Mouse (Mus musculus): Measurements from ENCODE around the gene Maml3. TPM values are rescaled to one million over a fixed set of nuclear protein-coding genes. Genes with fewer than 3 reads are reported as not detected.
A peak's percentile ranks its signal among the peaks of the same experiment; 100 is the strongest.

Gene Maml3
- polyA plus RNA-seq, 1 experiment from 2014 or later, result 2.6 TPM

- 7% methylated on average over 7 of the region's 8 CpGs for WGBS (ENCODE audit: insufficient replicate concordance)
- no peak for ATAC-seq (replicated peaks; ENCODE audit: insufficient number of reproducible peaks, low FRiP score, low TSS enrichment)
- Histone ChIP-seq H3K4me3 (ENCODE audit: low read depth, low read length) (peak overlapping the region; percentile 32; the same call in 1 of the 2 replicates), H3K36me3 (ENCODE audit: control insufficient read depth, insufficient read depth, low read length) (no peaks in the 10 kb centered on the region), H3K4me1 (ENCODE audit: control insufficient read depth, insufficient read depth, low read length) (peaks cover 21% of the 10 kb centered on the region), H3K27ac (ENCODE audit: low read depth, low read length) (no peak overlapping the region), H3K4me2 (peak overlapping the region; percentile 70), H3K9me3 (replicated peaks; ENCODE audit: control insufficient read depth, low read length) (no peaks in the 10 kb centered on the region), H3K27me3 (ENCODE audit: control insufficient read depth, insufficient read depth, low read length) (no peaks in the 10 kb centered on the region), H3K9ac (ENCODE audit: low read depth, low read length) (peak overlapping the region; percentile 62; the same call in 1 of the 2 replicates)
Measured at GRCm38 (mm10) chr3:51888295-51888661, 216.6 kb downstream of the Maml3 start.

- H3K4me1 ChIP-seq (ENCODE audit: control insufficient read depth, insufficient read depth, low read length), result peaks cover 32% of the 10 kb centered on the region
- no peaks in the 10 kb centered on the region for H3K36me3 ChIP-seq (ENCODE audit: control insufficient read depth, insufficient read depth, low read length)
Measured at GRCm38 (mm10) chr3:51885920-51886319, 219.0 kb downstream of the Maml3 start.

GRCm38 (mm10) chr3:51885487-51885886 lies 219.4 kb downstream of the Maml3 start:
- 82% methylated on average over 5 of the region's 5 CpGs for WGBS (ENCODE audit: insufficient replicate concordance)
- H3K4me3 ChIP-seq (ENCODE audit: low read depth, low read length), result no peak overlapping the region
- H3K9me3 ChIP-seq (replicated peaks; ENCODE audit: control insufficient read depth, low read length), result no peaks in the 10 kb centered on the region
- H3K9ac ChIP-seq (ENCODE audit: low read depth, low read length), result no peak overlapping the region
- no peaks in the 10 kb centered on the region for H3K27me3 ChIP-seq (ENCODE audit: control insufficient read depth, insufficient read depth, low read length)
- H3K4me2 ChIP-seq, result no peak overlapping the region
- peaks cover 36% of the 10 kb centered on the region for H3K4me1 ChIP-seq (ENCODE audit: control insufficient read depth, insufficient read depth, low read length)
- no peaks in the 10 kb centered on the region for H3K36me3 ChIP-seq (ENCODE audit: control insufficient read depth, insufficient read depth, low read length)
- no peak overlapping the region for H3K27ac ChIP-seq (ENCODE audit: low read depth, low read length)
- no peak for ATAC-seq (replicated peaks; ENCODE audit: insufficient number of reproducible peaks, low FRiP score, low TSS enrichment)

More at GRCm38 (mm10) chr3:51885920-51886319, 219.0 kb downstream of the Maml3 start:
- no peak for ATAC-seq (replicated peaks; ENCODE audit: insufficient number of reproducible peaks, low FRiP score, low TSS enrichment)
- H3K4me3 ChIP-seq (ENCODE audit: low read depth, low read length), result no peak overlapping the region
- H3K27ac ChIP-seq (ENCODE audit: low read depth, low read length), result no peak overlapping the region
- H3K4me2 ChIP-seq, result no peak overlapping the region
- no peaks in the 10 kb centered on the region for H3K27me3 ChIP-seq (ENCODE audit: control insufficient read depth, insufficient read depth, low read length)
- H3K9ac ChIP-seq (ENCODE audit: low read depth, low read length), result no peak overlapping the region
- H3K9me3 ChIP-seq (replicated peaks; ENCODE audit: control insufficient read depth, low read length), result no peaks in the 10 kb centered on the region
- 70% methylated on average over 5 of the region's 5 CpGs for WGBS (ENCODE audit: insufficient replicate concordance)

GRCm38 (mm10) chr3:51881981-51882380 lies 222.9 kb downstream of the Maml3 start:
- Histone ChIP-seq H3K36me3 (ENCODE audit: control insufficient read depth, insufficient read depth, low read length) (no peaks in the 10 kb centered on the region), H3K27me3 (ENCODE audit: control insufficient read depth, insufficient read depth, low read length) (no peaks in the 10 kb centered on the region), H3K4me1 (ENCODE audit: control insufficient read depth, insufficient read depth, low read length) (peaks cover 18% of the 10 kb centered on the region), H3K27ac (ENCODE audit: low read depth, low read length) (0 out of 2 replicates have a peak overlapping the region, but pooled peaks have one; percentile 15), H3K4me3 (ENCODE audit: low read depth, low read length) (no peak overlapping the region), H3K9ac (ENCODE audit: low read depth, low read length) (0 out of 2 replicates have a peak overlapping the region, but pooled peaks have one; percentile 22), H3K4me2 (peak overlapping the region; percentile 40), H3K9me3 (replicated peaks; ENCODE audit: control insufficient read depth, low read length) (no peaks in the 10 kb centered on the region)
- 18% methylated on average over 10 of the region's 10 CpGs for WGBS (ENCODE audit: insufficient replicate concordance)
- peak; percentile 59; the same call in 1 of the 2 replicates for ATAC-seq (replicated peaks; ENCODE audit: insufficient number of reproducible peaks, low FRiP score, low TSS enrichment)

GRCm38 (mm10) chr3:51881393-51881792 lies 223.5 kb downstream of the Maml3 start:
- WGBS (ENCODE audit: insufficient replicate concordance), result 20% methylated on average over 2 of the region's 2 CpGs

GRCm38 (mm10) chr3:51880506-51881036 lies 224.3 kb downstream of the Maml3 start:
- no peaks in the 10 kb centered on the region for H3K36me3 ChIP-seq (ENCODE audit: control insufficient read depth, insufficient read depth, low read length)

More at GRCm38 (mm10) chr3:51881393-51881792, 223.5 kb downstream of the Maml3 start:
- H3K27ac ChIP-seq (ENCODE audit: low read depth, low read length), result no peak overlapping the region
- peaks cover 18% of the 10 kb centered on the region for H3K4me1 ChIP-seq (ENCODE audit: control insufficient read depth, insufficient read depth, low read length)
- H3K36me3 ChIP-seq (ENCODE audit: control insufficient read depth, insufficient read depth, low read length), result no peaks in the 10 kb centered on the region
- H3K4me3 ChIP-seq (ENCODE audit: low read depth, low read length), result no peak overlapping the region
- H3K9ac ChIP-seq (ENCODE audit: low read depth, low read length), result no peak overlapping the region
- no peaks in the 10 kb centered on the region for H3K27me3 ChIP-seq (ENCODE audit: control insufficient read depth, insufficient read depth, low read length)
- no peaks in the 10 kb centered on the region for H3K9me3 ChIP-seq (replicated peaks; ENCODE audit: control insufficient read depth, low read length)
- H3K4me2 ChIP-seq, result no peak overlapping the region
- no peak for ATAC-seq (replicated peaks; ENCODE audit: insufficient number of reproducible peaks, low FRiP score, low TSS enrichment)

GRCm38 (mm10) chr3:51879211-51879610 lies 225.7 kb downstream of the Maml3 start:
- Histone ChIP-seq H3K9me3 (replicated peaks; ENCODE audit: control insufficient read depth, low read length) (no peaks in the 10 kb centered on the region), H3K27ac (ENCODE audit: low read depth, low read length) (no peak overlapping the region)
- no peak for ATAC-seq (replicated peaks; ENCODE audit: insufficient number of reproducible peaks, low FRiP score, low TSS enrichment)

More at GRCm38 (mm10) chr3:51880506-51881036, 224.3 kb downstream of the Maml3 start:
- Histone ChIP-seq H3K4me3 (ENCODE audit: low read depth, low read length) (no peak overlapping the region), H3K4me2 (no peak overlapping the region), H3K27ac (ENCODE audit: low read depth, low read length) (no peak overlapping the region), H3K9ac (ENCODE audit: low read depth, low read length) (no peak overlapping the region), H3K27me3 (ENCODE audit: control insufficient read depth, insufficient read depth, low read length) (no peaks in the 10 kb centered on the region), H3K4me1 (ENCODE audit: control insufficient read depth, insufficient read depth, low read length) (peaks cover 18% of the 10 kb centered on the region), H3K9me3 (replicated peaks; ENCODE audit: control insufficient read depth, low read length) (no peaks in the 10 kb centered on the region)
- 77% methylated on average over 8 of the region's 8 CpGs for WGBS (ENCODE audit: insufficient replicate concordance)
- ATAC-seq (replicated peaks; ENCODE audit: insufficient number of reproducible peaks, low FRiP score, low TSS enrichment), result no peak

GRCm38 (mm10) chr3:51878577-51878976 lies 226.3 kb downstream of the Maml3 start:
- Histone ChIP-seq H3K4me1 (ENCODE audit: control insufficient read depth, insufficient read depth, low read length) (peaks cover 25% of the 10 kb centered on the region), H3K4me3 (ENCODE audit: low read depth, low read length) (no peak overlapping the region), H3K27me3 (ENCODE audit: control insufficient read depth, insufficient read depth, low read length) (no peaks in the 10 kb centered on the region), H3K36me3 (ENCODE audit: control insufficient read depth, insufficient read depth, low read length) (no peaks in the 10 kb centered on the region), H3K9me3 (replicated peaks; ENCODE audit: control insufficient read depth, low read length) (no peaks in the 10 kb centered on the region), H3K4me2 (no peak overlapping the region), H3K27ac (ENCODE audit: low read depth, low read length) (no peak overlapping the region), H3K9ac (ENCODE audit: low read depth, low read length) (no peak overlapping the region)
- no peak for ATAC-seq (replicated peaks; ENCODE audit: insufficient number of reproducible peaks, low FRiP score, low TSS enrichment)
- WGBS (ENCODE audit: insufficient replicate concordance), result 52% methylated on average over 9 of the region's 9 CpGs

More at GRCm38 (mm10) chr3:51879211-51879610, 225.7 kb downstream of the Maml3 start:
- Histone ChIP-seq H3K36me3 (ENCODE audit: control insufficient read depth, insufficient read depth, low read length) (no peaks in the 10 kb centered on the region), H3K4me2 (no peak overlapping the region), H3K4me3 (ENCODE audit: low read depth, low read length) (no peak overlapping the region), H3K4me1 (ENCODE audit: control insufficient read depth, insufficient read depth, low read length) (peaks cover 19% of the 10 kb centered on the region), H3K27me3 (ENCODE audit: control insufficient read depth, insufficient read depth, low read length) (no peaks in the 10 kb centered on the region), H3K9ac (ENCODE audit: low read depth, low read length) (no peak overlapping the region)
- 88% methylated on average over 11 of the region's 11 CpGs for WGBS (ENCODE audit: insufficient replicate concordance)

- H3K27me3 ChIP-seq (ENCODE audit: control insufficient read depth, insufficient read depth, low read length), result no peaks in the 10 kb centered on the region
- no peak overlapping the region for H3K4me2 ChIP-seq
- H3K27ac ChIP-seq (ENCODE audit: low read depth, low read length), result no peak overlapping the region
- no peaks in the 10 kb centered on the region for H3K9me3 ChIP-seq (replicated peaks; ENCODE audit: control insufficient read depth, low read length)
- no peak overlapping the region for H3K4me3 ChIP-seq (ENCODE audit: low read depth, low read length)
- H3K36me3 ChIP-seq (ENCODE audit: control insufficient read depth, insufficient read depth, low read length), result no peaks in the 10 kb centered on the region
- H3K4me1 ChIP-seq (ENCODE audit: control insufficient read depth, insufficient read depth, low read length), result peaks cover 19% of the 10 kb centered on the region
- 87% methylated on average over 9 of the region's 9 CpGs for WGBS (ENCODE audit: insufficient replicate concordance)
- H3K9ac ChIP-seq (ENCODE audit: low read depth, low read length), result no peak overlapping the region
- no peak for ATAC-seq (replicated peaks; ENCODE audit: insufficient number of reproducible peaks, low FRiP score, low TSS enrichment)
Measured at GRCm38 (mm10) chr3:51876729-51877128, 228.1 kb downstream of the Maml3 start.
